Mouse (Mus musculus): ENCODE results near the gene Zfp426. TPM values are rescaled to one million over a fixed set of nuclear protein-coding genes. Genes with fewer than 3 reads are reported as not detected.

The Zfp426 gene
- total and polyA plus RNA-seq, 3 experiments, result 11.8 to 18.2 (median 14.7) TPM

GRCm38 (mm10) chr9:20459377-20460317 lies 32.9 kb downstream of the Zfp426 start, which contains the start of gene Zfp26 (continued):
- peak; percentile 72 for TF ChIP-seq ZMIZ1 (IDR thresholded peaks at IDR 0.05; ENCODE audit: low read depth, low read length)

GRCm38 (mm10) chr9:20453647-20454046 lies 38.9 kb downstream of the Zfp426 start:
- H3K9ac ChIP-seq (ENCODE audit: insufficient read depth, low read depth), result no peak overlapping the region
- in situ Hi-C loops (cut with MboI; ENCODE audit: low pct_ligation_motif_present, low pct_unique_long_range_greater_than_20kb, low sequenced_read_pairs), result no loop called here
- dilution Hi-C loops (cut with MboI; ENCODE audit: extremely low pct_ligation_motif_present, extremely low pct_unique_long_range_greater_than_20kb, low sequenced_read_pairs), result no loop called here

GRCm38 (mm10) chr9:20451493-20451892 lies 41.1 kb downstream of the Zfp426 start:
- H3K36me3 ChIP-seq (replicated peaks in 1 of 2; ENCODE audit: control insufficient read depth in 1 of 2, insufficient read depth in 1 of 2, low read length in 1 of 2), result peaks cover 30 to 54% of the 10 kb centered on the region in 2 experiments
- no peak overlapping the region for H3K4me2 ChIP-seq (ENCODE audit: insufficient read depth, low read depth, poor library complexity, severe bottlenecking)
- no peak overlapping the region for H3K27ac ChIP-seq (ENCODE audit: insufficient read depth, low read depth)
- H3K9ac ChIP-seq (ENCODE audit: insufficient read depth, low read depth), result no peak overlapping the region
- H3K4me1 ChIP-seq (ENCODE audit: control insufficient read depth in 1 of 2, insufficient read depth in 2 of 2), result peaks cover 0 to 12% of the 10 kb centered on the region in 2 experiments; a peak in 2 of 4 replicates
- dilution Hi-C loops (cut with MboI; ENCODE audit: extremely low pct_ligation_motif_present, extremely low pct_unique_long_range_greater_than_20kb, low sequenced_read_pairs), result no loop called here
- peaks cover 34% of the 10 kb centered on the region for H3K79me2 ChIP-seq (replicated peaks; ENCODE audit: control insufficient read depth, extremely low read depth, insufficient read depth, poor library complexity, severe bottlenecking)
- no peaks in the 10 kb centered on the region for H3K27me3 ChIP-seq (replicated peaks)
- no peak for TF ChIP-seq POLR2A (IDR thresholded peaks at IDR 0.05; ENCODE audit: low read depth, low read length)
- peak; percentile 35; the same call in 1 of the 2 replicates for TF ChIP-seq ZNF384 (IDR thresholded peaks at IDR 0.05; ENCODE audit: low read depth, low read length)
- TF ChIP-seq MAZ (IDR thresholded peaks at IDR 0.05; ENCODE audit: low read depth, low read length), result no peak
- TF ChIP-seq EP300 (IDR thresholded peaks at IDR 0.05; ENCODE audit: low read length), result no peak
- no peak for DNase-seq (ENCODE audit: extremely low read depth)
- no peak overlapping the region for H3K4me3 ChIP-seq (replicated peaks in 1 of 3; ENCODE audit: low read depth in 2 of 3, low read length in 2 of 3, poor library complexity in 1 of 3)
- in situ Hi-C loops (cut with MboI; ENCODE audit: low pct_ligation_motif_present, low pct_unique_long_range_greater_than_20kb, low sequenced_read_pairs), result no loop called here
- H3K9me3 ChIP-seq (replicated peaks; ENCODE audit: low read length), result no peaks in the 10 kb centered on the region

More at GRCm38 (mm10) chr9:20453647-20454046, 38.9 kb downstream of the Zfp426 start:
- H3K4me1 ChIP-seq (ENCODE audit: control insufficient read depth in 1 of 2, insufficient read depth in 2 of 2), result peaks cover 2 to 32% of the 10 kb centered on the region in 2 experiments; a peak in 3 of 4 replicates
- TF ChIP-seq ETS1 (conservative IDR thresholded peaks at IDR 0.05; ENCODE audit: low read depth, low read length), result no peak
- no peak for TF ChIP-seq ZMIZ1 (IDR thresholded peaks at IDR 0.05; ENCODE audit: low read depth, low read length)
- TF ChIP-seq BHLHE40 (IDR thresholded peaks at IDR 0.05; ENCODE audit: low read depth, low read length), result no peak
- TF ChIP-seq MAZ (IDR thresholded peaks at IDR 0.05; ENCODE audit: low read depth, low read length), result no peak
- no peak for TF ChIP-seq USF1 (IDR thresholded peaks at IDR 0.05; ENCODE audit: low read depth, low read length)
- TF ChIP-seq TBP (conservative IDR thresholded peaks at IDR 0.05; ENCODE audit: low read depth, low read length), result no peak
- TF ChIP-seq JUN (IDR thresholded peaks at IDR 0.05; ENCODE audit: insufficient read depth, low read depth, low read length), result no peak
- peaks cover 30 to 58% of the 10 kb centered on the region in 2 experiments for H3K36me3 ChIP-seq (replicated peaks in 1 of 2; ENCODE audit: control insufficient read depth in 1 of 2, insufficient read depth in 1 of 2, low read length in 1 of 2)
- no peak overlapping the region for H3K27ac ChIP-seq (ENCODE audit: insufficient read depth, low read depth)
- no peak for DNase-seq (ENCODE audit: extremely low read depth)
- no peak overlapping the region for H3K4me3 ChIP-seq (replicated peaks in 1 of 3; ENCODE audit: low read depth in 2 of 3, low read length in 2 of 3, poor library complexity in 1 of 3)
- no peaks in the 10 kb centered on the region for H3K27me3 ChIP-seq (replicated peaks)
- peaks cover 35% of the 10 kb centered on the region for H3K79me2 ChIP-seq (replicated peaks; ENCODE audit: control insufficient read depth, extremely low read depth, insufficient read depth, poor library complexity, severe bottlenecking)
- no peak overlapping the region for H3K4me2 ChIP-seq (ENCODE audit: insufficient read depth, low read depth, poor library complexity, severe bottlenecking)
- no peaks in the 10 kb centered on the region for H3K9me3 ChIP-seq (replicated peaks; ENCODE audit: low read length)
